Mouse (Mus musculus): ENCODE measurements at regions not wholly inside any gene's neighbourhood (a gene's known extent, or its start where the extent isn't known, plus 50 kb on each side); places are given as distances from the start of the nearest gene placed in this dataset.

- H3K9me3 ChIP-seq (ENCODE audit: control insufficient read depth, low read length): no peaks in the 10 kb centered on the region; the same call in 1 of the 2 replicates
- DNase-seq (ENCODE audit: low spot score, missing footprints) (no peak), ATAC-seq (ENCODE audit: low FRiP score) (no peak)
- H3K4me2 ChIP-seq: no peak overlapping the region
- H3K4me3 ChIP-seq (ENCODE audit: low read depth, low read length): no peak overlapping the region
- H3K9ac ChIP-seq (ENCODE audit: low read length): no peak overlapping the region
- H3K36me3 ChIP-seq (ENCODE audit: control insufficient read depth, insufficient read depth, low read length): no peaks in the 10 kb centered on the region
- no peak overlapping the region for H3K27ac ChIP-seq (ENCODE audit: low read depth, low read length)
- WGBS: 92% methylated on average over 23 of the region's 23 CpGs
- no peaks in the 10 kb centered on the region for H3K4me1 ChIP-seq (ENCODE audit: control insufficient read depth, insufficient read depth, low read length)
- H3K27me3 ChIP-seq (ENCODE audit: control insufficient read depth, insufficient read depth, low read length): no peaks in the 10 kb centered on the region
Observed at GRCm38 (mm10) chr3:54633446-54633845, 59.2 kb upstream of the Supt20 start.

- DNase-seq (ENCODE audit: low spot score, missing footprints): no peak
- 93% methylated on average over 10 of the region's 10 CpGs for WGBS
- H3K4me2 ChIP-seq: no peak overlapping the region
- no peaks in the 10 kb centered on the region for H3K36me3 ChIP-seq (ENCODE audit: control insufficient read depth, insufficient read depth, low read length)
- no peak for ATAC-seq (ENCODE audit: low FRiP score)
- H3K4me3 ChIP-seq (ENCODE audit: low read depth, low read length): no peak overlapping the region
- H3K4me1 ChIP-seq (ENCODE audit: control insufficient read depth, insufficient read depth, low read length): no peaks in the 10 kb centered on the region
- no peak overlapping the region for H3K27ac ChIP-seq (ENCODE audit: low read depth, low read length)
- H3K9ac ChIP-seq (ENCODE audit: low read length): no peak overlapping the region
- H3K9me3 ChIP-seq (ENCODE audit: control insufficient read depth, low read length): no peaks in the 10 kb centered on the region; the same call in 1 of the 2 replicates
- H3K27me3 ChIP-seq (ENCODE audit: control insufficient read depth, insufficient read depth, low read length): no peaks in the 10 kb centered on the region
Observed at GRCm38 (mm10) chr3:54634456-54634855, 58.2 kb upstream of the Supt20 start.
